Mouse (Mus musculus): ENCODE results near the gene Pip4p1. TPM values are rescaled to one million over a fixed set of nuclear protein-coding genes. Genes with fewer than 3 reads are reported as not detected.
"Not testable (repeated sequence)": the region's sequence is repeated elsewhere in the genome, so short reads cannot be mapped to it uniquely, and the experiment has no call there.

Pip4p1 gene
- total and polyA plus RNA-seq, 3 experiments = 32.7 to 99.9 (median 45.6) TPM

DNA sequence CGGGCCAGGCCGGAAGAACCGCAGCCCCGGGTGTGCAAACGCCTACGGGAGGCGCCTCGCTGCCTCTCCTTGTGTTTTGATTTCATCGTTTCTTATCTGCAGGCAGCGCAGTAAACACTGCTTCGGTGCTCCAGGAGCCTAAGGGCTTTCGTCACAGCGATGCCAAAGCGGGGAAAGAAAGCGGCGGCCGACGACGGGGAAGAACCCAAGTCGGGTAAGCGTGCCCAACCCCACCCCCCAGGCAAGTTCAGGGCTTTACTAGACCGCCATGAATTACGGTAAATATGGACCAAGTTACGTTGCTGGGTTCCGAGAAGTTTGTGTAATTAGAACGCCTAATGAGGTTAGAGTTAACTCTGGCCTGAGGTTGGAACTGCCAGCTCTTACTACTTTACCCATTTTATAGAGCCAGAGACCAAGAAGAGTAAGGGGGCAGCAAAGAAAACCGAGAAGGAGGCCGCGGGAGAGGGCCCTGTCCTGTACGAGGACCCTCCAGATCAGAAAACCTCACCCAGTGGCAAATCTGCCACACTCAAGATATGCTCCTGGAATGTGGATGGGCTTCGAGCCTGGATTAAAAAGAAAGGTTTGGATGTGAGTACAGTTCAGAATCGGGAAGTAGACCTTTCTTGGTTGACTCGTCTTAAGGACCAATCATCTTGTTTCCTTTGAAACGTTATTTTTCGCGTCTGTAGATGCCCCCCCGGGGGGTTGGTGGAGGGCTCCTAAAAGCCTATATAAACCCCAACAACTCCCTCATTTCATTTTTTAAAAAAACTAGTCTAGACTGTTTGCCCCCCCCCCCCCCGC, 5.3 kb downstream of the Pip4p1 start:
- H3K4me3 ChIP-seq (ENCODE audit: low read depth, low read length) = peak overlapping the region; percentile 84
- H3K4me1 ChIP-seq (ENCODE audit: insufficient read depth, low read depth, low read length) = peaks cover 49% of the 10 kb centered on the region
- no peaks in the 10 kb centered on the region for H3K9me3 ChIP-seq (replicated peaks)
- ATAC-seq (ENCODE audit: extremely low read depth, insufficient number of reproducible peaks, low FRiP score, poor library complexity, severe bottlenecking) (no peak), DNase-seq (ENCODE audit: low spot score) (no peak)
- no peaks in the 10 kb centered on the region for H3K27me3 ChIP-seq (ENCODE audit: insufficient read depth, low read length)
- no peak for TF ChIP-seq POLR2AphosphoS5 (IDR thresholded peaks at IDR 0.05; ENCODE audit: insufficient replicate concordance, low read depth, low read length)
- TF ChIP-seq TAL1 (conservative IDR thresholded peaks at IDR 0.05; ENCODE audit: low read depth, low read length) = no peak
- H3K36me3 ChIP-seq (replicated peaks) = peaks cover 55% of the 10 kb centered on the region

DNA sequence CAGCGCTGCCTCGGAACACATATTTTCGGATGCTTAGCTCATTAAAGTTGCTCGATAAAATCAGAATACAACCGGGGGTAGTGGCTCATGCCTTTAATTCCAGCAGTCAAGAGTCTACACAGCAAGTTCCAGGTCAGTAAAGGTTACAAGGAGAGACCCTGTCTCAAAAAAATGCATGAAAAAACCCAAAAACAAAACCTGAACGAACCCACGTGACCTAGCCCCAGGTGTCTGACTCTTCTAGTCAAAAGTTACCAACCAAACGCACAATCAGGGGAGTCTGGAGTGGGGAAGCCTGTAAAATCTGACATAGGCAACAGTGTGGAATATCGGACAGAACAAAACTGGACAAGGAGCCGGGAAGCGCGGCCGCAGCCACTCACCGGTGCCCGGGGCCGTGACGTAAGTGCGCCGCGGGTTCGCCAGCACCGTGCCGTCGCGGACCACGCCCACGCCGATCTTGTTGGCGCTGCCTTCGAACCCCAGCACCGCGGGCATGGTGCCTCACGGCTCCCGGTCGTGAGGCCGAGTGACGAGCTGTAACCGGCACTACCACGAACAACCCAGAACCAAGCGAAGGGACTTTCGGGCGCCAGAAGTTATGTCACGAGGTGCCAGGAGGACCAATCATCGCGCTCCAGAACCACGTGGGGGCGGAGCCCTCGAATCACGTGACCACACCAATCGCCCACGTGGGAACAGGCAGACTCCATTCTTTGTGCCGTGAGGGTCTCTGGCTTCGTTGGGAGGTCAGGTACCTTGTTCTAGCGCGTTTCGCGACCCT, 6.2 kb downstream of the Pip4p1 start, which contains the start of the genes Osgep and Apex1:
TSS of gene Osgep (minus strand) at position 613 of the 784 bp plus-strand sequence.
TSS of gene Apex1 (plus strand) at position 688 of the 784 bp plus-strand sequence.
- H3K4me1 ChIP-seq (ENCODE audit: insufficient read depth, low read depth, low read length) = peaks cover 42% of the 10 kb centered on the region
- no peaks in the 10 kb centered on the region for H3K27me3 ChIP-seq (ENCODE audit: insufficient read depth, low read length)
- TF ChIP-seq CTCF (IDR thresholded peaks at IDR 0.05; ENCODE audit: low read depth, low read length) (no peak), GATA2 (IDR thresholded peaks at IDR 0.05; ENCODE audit: borderline replicate concordance, low read depth, low read length) (no peak), POLR2AphosphoS5 (IDR thresholded peaks at IDR 0.05; ENCODE audit: insufficient replicate concordance, low read depth, low read length) (0 out of 2 replicates have a peak, but pooled peaks have one; percentile 32)
- H3K4me3 ChIP-seq (ENCODE audit: low read depth, low read length) = peak within 1 kb of the TSS; percentile 84
- H3K9me3 ChIP-seq (replicated peaks) = no peaks in the 10 kb centered on the region
- DNase-seq (ENCODE audit: low spot score) (peak; percentile 97), ATAC-seq (ENCODE audit: extremely low read depth, insufficient number of reproducible peaks, low FRiP score, poor library complexity, severe bottlenecking) (peak; percentile 87)
- peaks cover 56% of the 10 kb centered on the region for H3K36me3 ChIP-seq (replicated peaks)

DNA sequence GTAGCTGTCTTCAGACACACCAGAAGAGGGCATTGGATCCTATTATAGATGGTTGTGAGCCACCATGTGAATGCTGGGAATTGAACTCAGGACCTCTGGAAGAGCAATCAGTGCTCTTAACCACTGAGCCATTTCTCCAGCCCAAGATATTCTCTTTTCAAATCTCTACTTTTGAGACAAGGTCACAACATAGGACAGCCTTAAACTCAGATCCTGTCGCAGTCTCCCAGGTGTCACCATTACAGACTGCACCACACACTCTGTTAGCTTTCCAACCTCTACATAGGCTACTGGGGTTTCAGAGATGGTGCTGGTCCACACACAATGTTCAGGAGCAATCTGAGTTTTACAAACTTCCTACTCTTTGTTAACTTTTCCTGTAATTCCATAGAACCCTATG, 7.2 kb downstream of the Pip4p1 start:
- Histone ChIP-seq H3K4me1 (ENCODE audit: insufficient read depth, low read depth, low read length) (peaks cover 32% of the 10 kb centered on the region), H3K4me3 (ENCODE audit: low read depth, low read length) (peak overlapping the region; percentile 84), H3K36me3 (replicated peaks) (peaks cover 53% of the 10 kb centered on the region)
- DNase-seq (ENCODE audit: low spot score); H3K27me3 ChIP-seq (ENCODE audit: insufficient read depth, low read length); ATAC-seq (ENCODE audit: extremely low read depth, insufficient number of reproducible peaks, low FRiP score, poor library complexity, severe bottlenecking); H3K9me3 ChIP-seq (replicated peaks): not testable (repeated sequence)

DNA sequence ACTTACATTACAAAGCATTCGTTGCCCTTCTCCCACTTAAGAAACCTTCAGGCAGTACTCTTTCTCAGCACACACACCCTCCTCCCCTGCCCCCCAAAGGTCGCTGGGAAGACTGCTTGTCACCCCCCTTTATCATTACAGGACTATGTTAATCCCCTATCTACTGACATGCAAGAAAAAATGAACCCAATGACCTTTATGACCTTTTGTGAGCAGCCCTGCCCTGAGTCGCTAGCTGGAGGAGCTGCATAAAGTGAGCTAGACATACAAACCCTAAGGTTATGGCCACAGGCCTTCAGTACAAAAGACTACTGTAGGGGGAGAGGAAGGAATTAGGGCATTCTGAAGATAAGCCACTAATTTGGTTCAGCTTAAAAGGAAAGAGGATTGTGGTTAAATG, 19.3 kb downstream of the Pip4p1 start:
- Histone ChIP-seq H3K27me3 (ENCODE audit: insufficient read depth, low read length) (no peaks in the 10 kb centered on the region), H3K9me3 (replicated peaks) (no peaks in the 10 kb centered on the region), H3K4me3 (ENCODE audit: low read depth, low read length) (no peak overlapping the region), H3K4me1 (ENCODE audit: insufficient read depth, low read depth, low read length) (no peaks in the 10 kb centered on the region), H3K36me3 (replicated peaks) (peaks cover 71% of the 10 kb centered on the region)
- no peak for ATAC-seq (ENCODE audit: extremely low read depth, insufficient number of reproducible peaks, low FRiP score, poor library complexity, severe bottlenecking)
- no peak for DNase-seq (ENCODE audit: low spot score)
- TF ChIP-seq POLR2AphosphoS5 (IDR thresholded peaks at IDR 0.05; ENCODE audit: insufficient replicate concordance, low read depth, low read length) (no peak), GATA1 (IDR thresholded peaks at IDR 0.05; ENCODE audit: borderline replicate concordance, low read length) (no peak), CTCF (IDR thresholded peaks at IDR 0.05; ENCODE audit: low read depth, low read length) (no peak), GATA2 (IDR thresholded peaks at IDR 0.05; ENCODE audit: borderline replicate concordance, low read depth, low read length) (no peak), TAL1 (conservative IDR thresholded peaks at IDR 0.05; ENCODE audit: low read depth, low read length) (no peak)

DNA sequence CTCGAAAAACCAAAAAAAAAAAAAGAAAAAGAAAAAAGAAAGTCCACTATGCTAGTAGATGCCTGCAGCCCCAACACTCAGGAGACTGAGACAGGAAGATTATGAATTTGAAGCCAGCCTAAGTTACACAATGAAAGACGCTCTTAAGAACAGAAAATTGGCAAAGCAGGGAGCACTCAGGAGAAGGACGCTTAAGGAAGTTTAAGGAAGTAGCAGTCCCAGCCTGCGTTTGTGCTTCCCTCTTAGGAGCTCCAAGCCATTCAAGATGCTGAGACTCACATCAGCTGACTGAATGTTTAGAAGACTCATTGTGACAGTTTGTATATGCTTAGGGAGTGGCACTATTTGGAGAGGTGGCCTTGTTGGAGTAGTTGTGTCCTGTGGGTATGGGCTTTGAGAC, 22.5 kb downstream of the Pip4p1 start:
- Histone ChIP-seq H3K36me3 (replicated peaks) (peaks cover 42% of the 10 kb centered on the region), H3K9me3 (replicated peaks) (no peaks in the 10 kb centered on the region), H3K27me3 (ENCODE audit: insufficient read depth, low read length) (no peaks in the 10 kb centered on the region), H3K4me3 (ENCODE audit: low read depth, low read length) (no peak overlapping the region), H3K4me1 (ENCODE audit: insufficient read depth, low read depth, low read length) (no peaks in the 10 kb centered on the region)
- DNase-seq (ENCODE audit: low spot score) (no peak), ATAC-seq (ENCODE audit: extremely low read depth, insufficient number of reproducible peaks, low FRiP score, poor library complexity, severe bottlenecking) (no peak)
- TF ChIP-seq TAL1 (conservative IDR thresholded peaks at IDR 0.05; ENCODE audit: low read depth, low read length) (no peak), GATA1 (IDR thresholded peaks at IDR 0.05; ENCODE audit: borderline replicate concordance, low read length) (no peak), POLR2AphosphoS5 (IDR thresholded peaks at IDR 0.05; ENCODE audit: insufficient replicate concordance, low read depth, low read length) (no peak), GATA2 (IDR thresholded peaks at IDR 0.05; ENCODE audit: borderline replicate concordance, low read depth, low read length) (no peak), CTCF (IDR thresholded peaks at IDR 0.05; ENCODE audit: low read depth, low read length) (no peak)

DNA sequence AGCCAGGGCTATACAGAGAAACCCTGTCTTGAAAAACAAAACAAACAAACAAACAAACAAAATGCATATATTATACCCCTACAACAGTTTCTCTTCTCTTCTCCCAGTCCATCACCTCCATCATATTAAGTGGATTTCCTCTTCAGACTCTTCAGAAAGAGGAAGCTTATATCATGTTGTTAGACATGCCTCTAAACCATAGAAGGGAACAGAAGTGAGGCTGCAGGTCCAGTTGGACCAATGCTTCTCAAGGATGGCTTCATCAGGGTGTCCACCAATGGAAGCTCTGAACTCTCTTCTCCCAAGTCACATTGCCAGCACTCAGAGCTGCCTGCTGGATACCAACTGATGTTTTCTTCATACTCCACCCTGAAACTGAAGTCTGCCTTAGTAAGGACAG, 25.3 kb downstream of the Pip4p1 start:
- H3K27me3 ChIP-seq (ENCODE audit: insufficient read depth, low read length); H3K4me1 ChIP-seq (ENCODE audit: insufficient read depth, low read depth, low read length); H3K9me3 ChIP-seq (replicated peaks); ATAC-seq (ENCODE audit: extremely low read depth, insufficient number of reproducible peaks, low FRiP score, poor library complexity, severe bottlenecking); DNase-seq (ENCODE audit: low spot score); H3K4me3 ChIP-seq (ENCODE audit: low read depth, low read length): not testable (repeated sequence)
- H3K36me3 ChIP-seq (replicated peaks) = peaks cover 17% of the 10 kb centered on the region
